Mouse (Mus musculus): ENCODE measurements around the gene Zfp423.

GRCm38 (mm10) chr8:87864236-87864635, 95.2 kb downstream of the Zfp423 start:
- TF ChIP-seq CTCF (IDR thresholded peaks at IDR 0.05; ENCODE audit: insufficient read depth, low read depth, low read length) (no peak), POLR2A (IDR thresholded peaks at IDR 0.05; ENCODE audit: insufficient read depth, low read depth, low read length) (no peak)
